Mouse (Mus musculus) ES-Bruce4 (cell line): ENCODE results near the gene Pld1. TPM values are rescaled to one million over a fixed set of nuclear protein-coding genes. Genes with fewer than 3 reads are reported as not detected.

ENCODE experiments used
- H3K27ac ChIP-seq: 2 replicates; pipeline ENCODE4 v1.5.1; 2012; ENCODE audit warnings: low read length, inconsistent platforms; ENCODE audit not compliant: insufficient read depth
- H3K27me3 ChIP-seq: 2 replicates; pipeline ENCODE4 v1.6.1; 2012; ENCODE audit warnings: mild to moderate bottlenecking, low read length, inconsistent platforms; ENCODE audit not compliant: control insufficient read depth, poor library complexity, insufficient read depth, severe bottlenecking
- H3K36me3 ChIP-seq: 2 replicates; pipeline ENCODE4 v1.6.1; 2012; ENCODE audit warnings: inconsistent platforms, mild to moderate bottlenecking, low read length, moderate library complexity; ENCODE audit not compliant: control insufficient read depth, poor library complexity, insufficient read depth, severe bottlenecking
- H3K4me1 ChIP-seq: one replicate; pipeline ENCODE4 v1.8.1; 2011; ENCODE audit warnings: low read length; ENCODE audit not compliant: control insufficient read depth, insufficient read depth
- H3K4me3 ChIP-seq: 2 replicates; pipeline ENCODE4 v1.5.1; 2011; ENCODE audit warnings: low read depth, mild to moderate bottlenecking, low read length
- H3K9ac ChIP-seq: 2 replicates; pipeline ENCODE4 v1.6.1; 2012; ENCODE audit warnings: low read depth, mild to moderate bottlenecking, inconsistent platforms; ENCODE audit not compliant: poor library complexity, severe bottlenecking
- H3K9me3 ChIP-seq: replicated peaks from 2 replicates; pipeline ENCODE4 v1.6.1; 2012; ENCODE audit warnings: mild to moderate bottlenecking, low read length, inconsistent platforms; ENCODE audit not compliant: control insufficient read depth, poor library complexity, insufficient read depth, severe bottlenecking
- CTCF ChIP-seq: IDR thresholded peaks from one replicate; pipeline ENCODE4 v1.8.1; 2011; ENCODE audit warnings: low read depth, low read length
- EP300 ChIP-seq: IDR thresholded peaks from 2 replicates; pipeline ENCODE4 v1.6.1; 2011; ENCODE audit warnings: low read depth, low read length; ENCODE audit not compliant: insufficient read depth
- POLR2A ChIP-seq: IDR thresholded peaks from one replicate; pipeline ENCODE4 v1.8.1; 2011; ENCODE audit warnings: low read length; ENCODE audit not compliant: insufficient read depth
- polyA plus RNA-seq: library from polyadenylated mRNA; stranded (reverse); fragments of >200 nt; gene quantifications from 2 replicates; pipeline ENCODE4 v1.2.4, GENCODE M21; 2011; ENCODE audit warnings: low read depth; ENCODE audit not compliant: missing spikeins, insufficient read depth, insufficient read length

Pld1 gene
- 5.8 and 5.9 TPM in 2 replicates for polyA plus RNA-seq

- H3K36me3 ChIP-seq, result no peaks in the 10 kb centered on the region
- H3K27ac ChIP-seq, result no peak within 1 kb of the TSS
- TF ChIP-seq CTCF (no peak), EP300 (no peak), POLR2A (no peak)
- H3K4me1 ChIP-seq, result peaks cover 6% of the 10 kb centered on the region
- no peaks in the 10 kb centered on the region; the same call in 1 of the 2 replicates for H3K27me3 ChIP-seq
- peak within 1 kb of the TSS; percentile 44 for H3K9ac ChIP-seq
- peak within 1 kb of the TSS; percentile 65 for H3K4me3 ChIP-seq
- H3K9me3 ChIP-seq, result no peaks in the 10 kb centered on the region
Measured at GRCm38 (mm10) chr3:27938381-27939323, at the start of gene Pld1. Gene Pld1 (plus strand): TSS chr3:27938695.

- Histone ChIP-seq H3K9me3 (no peaks in the 10 kb centered on the region), H3K36me3 (no peaks in the 10 kb centered on the region), H3K4me1 (no peaks in the 10 kb centered on the region), H3K27ac (no peak within 1 kb of the TSS), H3K9ac (no peak within 1 kb of the TSS), H3K27me3 (no peaks in the 10 kb centered on the region), H3K4me3 (no peak within 1 kb of the TSS)
- TF ChIP-seq CTCF, result no peak
- no peak for TF ChIP-seq POLR2A
- no peak for TF ChIP-seq EP300
Measured at GRCm38 (mm10) chr3:27896318-27896892, 42.1 kb upstream of the Pld1 start, which contains the start of gene Tmem212. Gene Tmem212 (minus strand): TSS chr3:27896368.

- no peaks in the 10 kb centered on the region for H3K9me3 ChIP-seq
- TF ChIP-seq EP300 (no peak), CTCF (no peak), POLR2A (no peak)
- no peak overlapping the region for H3K4me3 ChIP-seq
- no peaks in the 10 kb centered on the region for H3K27me3 ChIP-seq
- no peak overlapping the region for H3K9ac ChIP-seq
- H3K4me1 ChIP-seq, result no peaks in the 10 kb centered on the region
- H3K27ac ChIP-seq, result no peak overlapping the region
- no peaks in the 10 kb centered on the region for H3K36me3 ChIP-seq
Measured at GRCm38 (mm10) chr3:27898178-27898577, 40.3 kb upstream of the Pld1 start.

GRCm38 (mm10) chr3:27899012-27899726 lies 39.3 kb upstream of the Pld1 start:
- Histone ChIP-seq H3K4me1 (no peaks in the 10 kb centered on the region), H3K27ac (no peak overlapping the region), H3K4me3 (no peak overlapping the region), H3K36me3 (no peaks in the 10 kb centered on the region), H3K27me3 (no peaks in the 10 kb centered on the region), H3K9ac (no peak overlapping the region), H3K9me3 (no peaks in the 10 kb centered on the region)
- TF ChIP-seq EP300, result no peak
- no peak for TF ChIP-seq POLR2A
- no peak for TF ChIP-seq CTCF

- no peaks in the 10 kb centered on the region for H3K27me3 ChIP-seq
- no peak overlapping the region for H3K4me3 ChIP-seq
- no peaks in the 10 kb centered on the region for H3K36me3 ChIP-seq
- no peak overlapping the region for H3K27ac ChIP-seq
- H3K9me3 ChIP-seq, result no peaks in the 10 kb centered on the region
- TF ChIP-seq EP300, result no peak
- peak; percentile 40 for TF ChIP-seq CTCF
- TF ChIP-seq POLR2A, result no peak
- H3K4me1 ChIP-seq, result no peaks in the 10 kb centered on the region
- no peak overlapping the region for H3K9ac ChIP-seq
Measured at GRCm38 (mm10) chr3:27901846-27902245, 36.6 kb upstream of the Pld1 start.
